Mouse (Mus musculus) liver, postnatal 0 days (tissue): ENCODE results near the gene Dmkn. TPM values are rescaled to one million over a fixed set of nuclear protein-coding genes. Genes with fewer than 3 reads are reported as not detected.
A peak's percentile ranks its signal among the peaks of the same experiment; 100 is the strongest.

Source experiments
- ATAC-seq: fragments of 200-750 bp; cut with Nextera tagmentation; 2 replicates; pipeline ENCODE4 v1.8.0; 2017; ENCODE audit warnings: mild to moderate bottlenecking, moderate library complexity
- DNase-seq: peaks from one replicate; pipeline ENCODE4 v3.0.0-alpha.2; 2016
- H3K27ac ChIP-seq: fragments of 300-500 bp; sonication (generic); 2 replicates; pipeline ENCODE4 v1.5.1; 2014; ENCODE audit warnings: antibody characterized with exemption, moderate library complexity, mild to moderate bottlenecking, low read depth
- H3K27me3 ChIP-seq: fragments of 300-500 bp; sonication (generic); 2 replicates; pipeline ENCODE4 v1.6.1; 2014; ENCODE audit warnings: low read length, control low read depth, mixed read lengths; ENCODE audit not compliant: insufficient read depth
- H3K36me3 ChIP-seq: fragments of 300-500 bp; sonication (generic); replicated peaks from 2 replicates; pipeline ENCODE4 v1.6.1; 2014; ENCODE audit warnings: mild to moderate bottlenecking, control low read depth, low read length, moderate library complexity, mixed read lengths; ENCODE audit not compliant: insufficient read depth
- H3K4me1 ChIP-seq: fragments of 300-500 bp; sonication (generic); 2 replicates; pipeline ENCODE4 v1.6.1; 2014; ENCODE audit warnings: antibody characterized with exemption, mild to moderate bottlenecking, control low read depth; ENCODE audit not compliant: insufficient read depth
- H3K4me2 ChIP-seq: fragments of 300-500 bp; sonication (generic); 2 replicates; pipeline ENCODE4 v1.6.1; 2014; ENCODE audit warnings: low read depth, mild to moderate bottlenecking, low read length, moderate library complexity, mixed read lengths
- H3K4me3 ChIP-seq: fragments of 300-500 bp; sonication (generic); 2 replicates; pipeline ENCODE4 v1.5.1; 2014; ENCODE audit warnings: low read depth, low read length
- H3K9ac ChIP-seq: fragments of 300-500 bp; sonication (generic); replicated peaks from 2 replicates; pipeline ENCODE4 v1.6.1; 2014; ENCODE audit warnings: mild to moderate bottlenecking, moderate library complexity
- H3K9me3 ChIP-seq: fragments of 300-500 bp; sonication (generic); 2 replicates; pipeline ENCODE4 v1.6.1; 2016; ENCODE audit warnings: mild to moderate bottlenecking, control low read depth, low read length, mixed read lengths
- CTCF ChIP-seq: sonication (generic); IDR thresholded peaks from 2 replicates; pipeline ENCODE4 v1.5.1; 2016; ENCODE audit warnings: antibody characterized with exemption, low read depth
- EP300 ChIP-seq: IDR thresholded peaks from 2 replicates; pipeline ENCODE4 v1.6.1; 2016; ENCODE audit warnings: antibody characterized with exemption, low read depth, mild to moderate bottlenecking
- WGBS: fragments of 180-500 bp; shearing (Covaris S2); extraction: QIAGEN DNeasy Blood & Tissue Kit; methylation state at CpG from one replicate; pipeline ENCODE4 v1.1.7; 2014; ENCODE audit not compliant: insufficient replicate concordance; 5-methylcytosine and 5-hydroxymethylcytosine counted together
- polyA plus RNA-seq: library from polyadenylated mRNA; unstranded; fragments of >200 nt; fragmentation: Nextera tagmentation; extraction: Ambion mirVana; gene quantifications from 2 replicates; pipeline ENCODE4 v1.2.1, GENCODE M21; 2015

The Dmkn gene
- polyA plus RNA-seq, 1 experiment from 2014 or later: 1.8 TPM

GRCm38 (mm10) chr7:30777911-30778310 lies 14.4 kb downstream of the Dmkn start:
- 50% methylated on average over 1 of the region's 1 CpGs for WGBS
- ATAC-seq (no peak), DNase-seq (no peak)
- no peaks in the 10 kb centered on the region for H3K9me3 ChIP-seq
- H3K4me1 ChIP-seq: no peaks in the 10 kb centered on the region
- H3K27me3 ChIP-seq: no peaks in the 10 kb centered on the region
- H3K27ac ChIP-seq: no peak overlapping the region
- TF ChIP-seq CTCF (no peak), EP300 (no peak)
- H3K36me3 ChIP-seq: no peaks in the 10 kb centered on the region
- no peak overlapping the region for H3K9ac ChIP-seq
- no peak overlapping the region for H3K4me3 ChIP-seq
- no peak overlapping the region for H3K4me2 ChIP-seq

- Histone ChIP-seq H3K27me3 (no peaks in the 10 kb centered on the region), H3K4me3 (no peak overlapping the region), H3K4me2 (no peak overlapping the region), H3K9me3 (no peaks in the 10 kb centered on the region), H3K36me3 (no peaks in the 10 kb centered on the region), H3K9ac (no peak overlapping the region), H3K27ac (no peak overlapping the region), H3K4me1 (no peaks in the 10 kb centered on the region)
- peak; percentile 74 for TF ChIP-seq CTCF
- TF ChIP-seq EP300: no peak
- no peak for ATAC-seq
- no peak for DNase-seq
- 46% methylated on average over 4 of the region's 4 CpGs for WGBS
Measured at GRCm38 (mm10) chr7:30781792-30782191, 18.2 kb downstream of the Dmkn start.

- Histone ChIP-seq H3K27me3 (no peaks in the 10 kb centered on the region), H3K4me1 (no peaks in the 10 kb centered on the region), H3K27ac (no peak overlapping the region), H3K9ac (no peak overlapping the region), H3K36me3 (no peaks in the 10 kb centered on the region), H3K4me2 (no peak overlapping the region), H3K9me3 (no peaks in the 10 kb centered on the region), H3K4me3 (no peak overlapping the region)
- WGBS: 66% methylated on average over 3 of the region's 3 CpGs
- TF ChIP-seq CTCF (no peak), EP300 (no peak)
- no peak for ATAC-seq
- DNase-seq: no peak
Measured at GRCm38 (mm10) chr7:30782658-30783057, 19.1 kb downstream of the Dmkn start.

GRCm38 (mm10) chr7:30785154-30785553 lies 21.6 kb downstream of the Dmkn start:
- ATAC-seq (no peak), DNase-seq (no peak)
- Histone ChIP-seq H3K36me3 (no peaks in the 10 kb centered on the region), H3K4me2 (no peak overlapping the region), H3K9ac (no peak overlapping the region), H3K9me3 (no peaks in the 10 kb centered on the region), H3K4me1 (no peaks in the 10 kb centered on the region), H3K27me3 (no peaks in the 10 kb centered on the region), H3K27ac (no peak overlapping the region), H3K4me3 (no peak overlapping the region)
- TF ChIP-seq EP300 (no peak), CTCF (no peak)
- WGBS: 38% methylated on average over 1 of the region's 1 CpGs

- DNase-seq (no peak), ATAC-seq (no peak)
- no peak for TF ChIP-seq CTCF
- TF ChIP-seq EP300: no peak
- no peak overlapping the region for H3K27ac ChIP-seq
- 68% methylated on average over 13 of the region's 13 CpGs for WGBS
- no peak overlapping the region for H3K9ac ChIP-seq
- H3K36me3 ChIP-seq: no peaks in the 10 kb centered on the region
- H3K9me3 ChIP-seq: no peaks in the 10 kb centered on the region
- no peak overlapping the region for H3K4me3 ChIP-seq
- no peaks in the 10 kb centered on the region for H3K4me1 ChIP-seq
- H3K27me3 ChIP-seq: no peaks in the 10 kb centered on the region
- no peak overlapping the region for H3K4me2 ChIP-seq
Measured at GRCm38 (mm10) chr7:30785721-30786546, 22.4 kb downstream of the Dmkn start.

- no peak within 1 kb of the TSS for H3K4me2 ChIP-seq
- no peak for ATAC-seq
- H3K27ac ChIP-seq: no peak within 1 kb of the TSS
- H3K4me1 ChIP-seq: no peaks in the 10 kb centered on the region
- no peaks in the 10 kb centered on the region for H3K36me3 ChIP-seq
- no peak for DNase-seq
- no peak within 1 kb of the TSS for H3K9ac ChIP-seq
- WGBS: 61% methylated on average over 15 of the region's 15 CpGs
- H3K27me3 ChIP-seq: no peaks in the 10 kb centered on the region
- TF ChIP-seq EP300 (no peak), CTCF (no peak)
- H3K4me3 ChIP-seq: no peak within 1 kb of the TSS
- H3K9me3 ChIP-seq: no peaks in the 10 kb centered on the region
Measured at GRCm38 (mm10) chr7:30787377-30788022, 23.9 kb downstream of the Dmkn start, which contains the start of gene Krtdap. TSS of gene Krtdap (plus strand) at chr7:30787896.
